Mouse (Mus musculus) hindbrain, embryonic 16.5 days (tissue): ENCODE measurements at regions not wholly inside any gene's neighbourhood (a gene's known extent, or its start where the extent isn't known, plus 50 kb on each side); places are given as distances from the start of the nearest gene placed in this dataset.
A peak's percentile ranks its signal among the peaks of the same experiment; 100 is the strongest.

ENCODE experiments used
- ATAC-seq: fragments of 200-750 bp; cut with Nextera tagmentation; 2 replicates; pipeline ENCODE4 v1.8.0; 2017; ENCODE audit warnings: moderate TSS enrichment, moderate library complexity
- H3K27ac ChIP-seq: fragments of 300-500 bp; sonication (generic); 2 replicates; pipeline ENCODE4 v1.5.1; 2014; ENCODE audit warnings: low read depth, mild to moderate bottlenecking, control low read depth, low read length, moderate library complexity
- H3K27me3 ChIP-seq: fragments of 300-500 bp; sonication (generic); replicated peaks from 2 replicates; pipeline ENCODE4 v1.6.1; 2014; ENCODE audit warnings: low read length; ENCODE audit not compliant: control insufficient read depth, insufficient read depth
- H3K36me3 ChIP-seq: fragments of 300-500 bp; sonication (generic); 2 replicates; pipeline ENCODE4 v1.6.1; 2014; ENCODE audit warnings: mild to moderate bottlenecking, low read length, moderate library complexity, mixed read lengths; ENCODE audit not compliant: control insufficient read depth, insufficient read depth
- H3K4me1 ChIP-seq: fragments of 300-500 bp; sonication (generic); 2 replicates; pipeline ENCODE4 v1.6.1; 2014; ENCODE audit warnings: low read depth, low read length; ENCODE audit not compliant: control insufficient read depth, insufficient read depth
- H3K4me2 ChIP-seq: fragments of 300-500 bp; sonication (generic); 2 replicates; pipeline ENCODE4 v1.6.1; 2014; ENCODE audit warnings: mild to moderate bottlenecking, low read length, control low read depth, moderate library complexity
- H3K4me3 ChIP-seq: fragments of 300-500 bp; sonication (generic); 2 replicates; pipeline ENCODE4 v1.5.1; 2014; ENCODE audit warnings: mild to moderate bottlenecking, low read length, control low read depth, moderate library complexity
- H3K9ac ChIP-seq: fragments of 300-500 bp; sonication (generic); 2 replicates; pipeline ENCODE4 v1.6.1; 2014; ENCODE audit warnings: low read depth, mild to moderate bottlenecking, control low read depth, low read length, moderate library complexity
- H3K9me3 ChIP-seq: fragments of 300-500 bp; sonication (generic); 2 replicates; pipeline ENCODE4 v1.6.1; 2014; ENCODE audit warnings: mild to moderate bottlenecking, low read length, moderate library complexity; ENCODE audit not compliant: control insufficient read depth
- WGBS: fragments of 180-500 bp; shearing (Covaris S2); extraction: QIAGEN DNeasy Blood & Tissue Kit; methylation state at CpG from one replicate; pipeline ENCODE4 v1.1.7; 2014; 5-methylcytosine and 5-hydroxymethylcytosine counted together

DNA sequence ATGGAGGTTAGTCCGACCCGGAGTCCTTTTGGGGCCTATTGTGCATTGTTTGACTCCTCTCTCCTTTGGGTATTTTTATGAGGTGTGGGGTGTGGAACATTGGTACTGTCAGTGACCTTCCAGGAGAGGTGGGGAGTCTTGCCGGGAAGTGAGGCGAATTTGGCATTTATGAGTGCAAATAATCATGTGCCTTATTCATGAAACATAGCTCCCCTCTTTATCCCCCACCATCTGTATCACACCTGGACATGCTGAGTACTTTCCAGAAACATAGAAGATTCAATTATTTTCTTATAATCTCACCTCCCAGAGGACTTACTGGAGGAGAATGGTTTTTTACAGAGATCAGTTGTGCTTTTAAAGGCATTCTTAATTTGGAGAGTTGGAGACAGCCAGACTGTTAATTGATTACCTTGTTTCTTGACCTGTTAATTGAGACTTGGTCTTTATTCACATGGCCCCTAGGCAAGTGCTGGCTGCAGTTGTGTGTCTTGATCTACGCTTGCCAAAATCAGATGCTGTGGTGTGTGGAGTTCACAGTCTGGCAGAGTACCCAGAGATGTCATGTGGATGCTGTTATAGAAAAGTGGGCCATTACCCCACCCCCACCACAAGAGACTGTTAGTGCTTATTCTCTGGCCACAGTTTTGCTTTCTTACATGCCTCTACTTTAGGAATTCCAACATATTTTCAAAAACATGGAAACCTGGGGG is 215.5 kb downstream of the Slc30a10 start:
- no peaks in the 10 kb centered on the region for H3K27me3 ChIP-seq
- peak; percentile 68; the same call in 1 of the 2 replicates for ATAC-seq
- H3K4me2 ChIP-seq, result no peak overlapping the region
- H3K9ac ChIP-seq, result no peak overlapping the region
- H3K27ac ChIP-seq, result no peak overlapping the region
- H3K4me1 ChIP-seq, result peaks cover 3% of the 10 kb centered on the region; the same call in 1 of the 2 replicates
- no peaks in the 10 kb centered on the region for H3K36me3 ChIP-seq
- H3K9me3 ChIP-seq, result no peaks in the 10 kb centered on the region
- H3K4me3 ChIP-seq, result no peak overlapping the region
- WGBS, result 64% methylated on average over 5 of the region's 5 CpGs

DNA sequence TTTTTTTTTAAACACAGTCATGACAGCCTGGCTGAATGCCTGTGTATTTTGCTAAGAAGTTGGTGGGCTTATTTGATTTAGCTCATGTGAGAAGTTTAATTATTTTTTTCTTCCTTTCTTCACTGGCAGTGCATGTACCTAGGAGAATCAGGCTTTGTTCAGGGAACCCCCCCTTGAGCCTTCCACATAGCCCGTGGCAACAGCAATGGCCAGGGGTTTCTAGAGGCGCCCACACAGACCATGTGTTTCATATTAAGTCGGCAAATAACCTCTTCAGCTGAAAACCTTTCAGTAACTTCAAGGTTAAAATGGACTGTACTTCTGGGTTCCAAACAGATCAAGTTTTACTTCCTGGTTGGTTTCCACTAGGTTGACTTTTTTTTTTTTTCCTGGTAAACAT is 218.3 kb downstream of the Slc30a10 start:
- Histone ChIP-seq H3K36me3 (no peaks in the 10 kb centered on the region), H3K9me3 (no peaks in the 10 kb centered on the region), H3K4me3 (no peak overlapping the region), H3K9ac (no peak overlapping the region), H3K4me1 (peaks cover 3% of the 10 kb centered on the region; the same call in 1 of the 2 replicates), H3K27ac (no peak overlapping the region), H3K4me2 (no peak overlapping the region), H3K27me3 (no peaks in the 10 kb centered on the region)
- 49% methylated on average over 3 of the region's 3 CpGs for WGBS
- no peak for ATAC-seq

DNA sequence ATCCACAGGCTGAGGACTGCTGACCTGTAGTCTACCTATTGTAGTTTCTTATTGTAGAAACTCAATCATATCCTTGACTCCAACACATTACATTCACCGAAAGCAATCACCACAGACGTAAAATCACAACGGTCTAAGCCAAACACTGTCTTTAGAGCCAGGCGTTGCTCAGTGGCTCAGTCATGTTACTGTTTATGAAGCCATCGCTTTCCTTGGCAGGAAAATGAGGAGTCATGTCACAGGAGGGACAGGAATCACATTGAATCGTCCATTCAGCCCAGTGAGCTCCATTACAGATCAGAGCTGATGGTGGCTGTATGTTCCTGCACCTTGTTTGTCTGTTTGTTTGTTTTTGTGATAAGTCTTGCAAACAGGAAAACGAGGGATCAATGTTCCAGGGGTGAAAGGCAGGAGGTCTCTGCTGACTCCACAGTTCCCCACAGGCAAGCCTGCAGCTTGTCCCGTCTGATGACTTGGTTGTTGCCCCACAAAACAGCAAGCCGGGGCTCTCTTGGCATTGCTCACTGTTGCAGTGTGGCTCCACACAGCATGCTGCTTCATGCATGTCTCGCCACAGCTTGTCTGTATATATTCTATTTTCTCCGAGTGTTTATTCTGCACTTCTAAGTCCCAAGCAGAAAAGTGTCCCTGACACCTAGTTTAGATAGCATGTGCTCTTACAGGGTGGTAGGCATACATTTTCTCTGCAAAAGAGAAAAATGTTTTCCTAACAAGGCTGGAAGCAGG is 221.2 kb downstream of the Slc30a10 start:
- H3K27ac ChIP-seq, result no peak overlapping the region
- H3K27me3 ChIP-seq, result no peaks in the 10 kb centered on the region
- WGBS, result 77% methylated on average over 11 of the region's 11 CpGs
- H3K4me2 ChIP-seq, result no peak overlapping the region
- H3K4me3 ChIP-seq, result no peak overlapping the region
- no peak for ATAC-seq
- no peak overlapping the region for H3K9ac ChIP-seq
- no peaks in the 10 kb centered on the region for H3K9me3 ChIP-seq
- H3K36me3 ChIP-seq, result no peaks in the 10 kb centered on the region
- no peaks in the 10 kb centered on the region for H3K4me1 ChIP-seq

DNA sequence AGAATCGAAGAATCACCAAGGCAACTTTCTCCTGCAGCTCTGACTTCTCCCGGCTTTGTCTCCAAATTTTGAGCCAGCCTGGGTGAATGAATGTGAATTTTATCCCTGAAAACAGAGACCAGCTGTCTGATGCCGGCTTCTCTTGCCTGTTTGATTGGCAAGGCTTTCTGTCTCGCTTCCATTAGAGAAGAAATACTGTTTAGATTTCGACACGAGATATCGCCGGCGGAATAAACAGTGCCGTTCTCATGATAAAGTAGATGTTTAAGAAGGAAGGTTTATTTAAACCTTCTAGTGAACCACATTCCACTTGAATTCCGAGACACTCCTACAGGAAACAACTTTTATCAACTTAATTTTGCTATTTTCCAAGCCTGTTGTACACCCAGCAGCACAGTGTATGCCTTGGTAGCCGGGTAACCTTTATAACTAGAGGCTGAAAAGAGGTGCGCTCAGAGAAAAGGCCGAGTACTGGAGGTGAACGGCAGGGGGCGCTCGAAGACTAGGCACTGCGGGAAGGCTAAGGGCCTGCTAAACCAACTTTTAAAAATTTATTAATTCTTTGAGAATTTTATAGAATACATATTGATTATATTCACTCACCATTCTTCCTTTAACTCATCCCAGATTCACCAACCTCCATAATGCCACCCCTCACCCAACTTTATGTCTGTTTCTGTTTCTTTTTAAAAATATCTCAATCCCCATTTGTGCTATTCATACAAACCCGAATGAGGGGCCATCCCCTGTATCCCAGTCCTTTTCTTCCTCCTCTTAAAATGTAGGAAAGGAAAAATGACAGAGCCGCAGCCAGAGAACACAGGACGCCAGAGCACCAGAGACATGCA is 227.2 kb downstream of the Slc30a10 start:
- H3K27me3 ChIP-seq, result no peaks in the 10 kb centered on the region
- 30% methylated on average over 21 of the region's 21 CpGs for WGBS
- H3K27ac ChIP-seq, result no peak overlapping the region
- no peak overlapping the region for H3K4me3 ChIP-seq
- H3K9me3 ChIP-seq, result no peaks in the 10 kb centered on the region
- no peaks in the 10 kb centered on the region for H3K4me1 ChIP-seq
- H3K4me2 ChIP-seq, result peak overlapping the region; percentile 40
- H3K9ac ChIP-seq, result no peak overlapping the region
- peak; percentile 82 for ATAC-seq
- no peaks in the 10 kb centered on the region for H3K36me3 ChIP-seq

DNA sequence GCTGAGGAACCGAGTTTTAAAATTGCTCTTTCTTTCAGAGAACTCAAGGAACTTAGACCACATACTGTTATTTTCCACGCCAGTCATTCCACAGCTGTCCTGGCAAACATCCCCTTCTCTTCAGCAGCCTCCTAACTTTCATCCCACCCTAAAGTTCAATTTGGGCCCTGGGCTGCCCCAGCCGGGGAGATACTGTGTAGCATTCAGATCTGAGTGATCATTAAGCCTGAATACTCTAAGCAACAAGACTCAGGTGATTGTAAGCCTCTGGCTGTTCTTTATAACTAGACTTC is 227.8 kb downstream of the Slc30a10 start:
- Histone ChIP-seq H3K27ac (no peak overlapping the region), H3K9ac (no peak overlapping the region), H3K36me3 (no peaks in the 10 kb centered on the region), H3K9me3 (no peaks in the 10 kb centered on the region), H3K4me1 (no peaks in the 10 kb centered on the region), H3K4me2 (no peak overlapping the region), H3K27me3 (no peaks in the 10 kb centered on the region), H3K4me3 (no peak overlapping the region)
- no peak for ATAC-seq
- 58% methylated on average over 3 of the region's 3 CpGs for WGBS

DNA sequence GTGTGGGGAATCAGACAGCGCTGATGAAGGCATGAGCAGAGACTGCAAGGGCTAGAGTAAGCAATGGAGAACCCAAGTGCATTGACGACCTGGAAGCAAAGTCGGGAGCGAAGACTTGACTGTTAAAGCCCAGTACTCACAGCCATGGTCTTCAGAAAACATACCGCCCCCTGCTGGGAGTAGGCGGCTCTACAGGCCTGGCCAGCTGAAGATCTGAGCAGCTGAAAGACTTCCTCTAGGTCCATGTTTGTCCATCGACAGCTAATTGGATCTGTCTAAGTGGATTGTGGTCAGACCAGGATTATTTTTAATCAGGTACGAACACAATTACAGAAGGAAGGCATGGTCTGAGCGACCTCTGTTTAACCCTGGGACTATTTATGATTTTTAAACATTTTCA is 230.0 kb downstream of the Slc30a10 start:
- no peak overlapping the region for H3K4me3 ChIP-seq
- 78% methylated on average over 9 of the region's 9 CpGs for WGBS
- no peak overlapping the region for H3K27ac ChIP-seq
- no peaks in the 10 kb centered on the region for H3K27me3 ChIP-seq
- H3K4me2 ChIP-seq, result no peak overlapping the region
- H3K4me1 ChIP-seq, result no peaks in the 10 kb centered on the region
- H3K9ac ChIP-seq, result no peak overlapping the region
- no peaks in the 10 kb centered on the region for H3K36me3 ChIP-seq
- no peak for ATAC-seq
- H3K9me3 ChIP-seq, result no peaks in the 10 kb centered on the region

DNA sequence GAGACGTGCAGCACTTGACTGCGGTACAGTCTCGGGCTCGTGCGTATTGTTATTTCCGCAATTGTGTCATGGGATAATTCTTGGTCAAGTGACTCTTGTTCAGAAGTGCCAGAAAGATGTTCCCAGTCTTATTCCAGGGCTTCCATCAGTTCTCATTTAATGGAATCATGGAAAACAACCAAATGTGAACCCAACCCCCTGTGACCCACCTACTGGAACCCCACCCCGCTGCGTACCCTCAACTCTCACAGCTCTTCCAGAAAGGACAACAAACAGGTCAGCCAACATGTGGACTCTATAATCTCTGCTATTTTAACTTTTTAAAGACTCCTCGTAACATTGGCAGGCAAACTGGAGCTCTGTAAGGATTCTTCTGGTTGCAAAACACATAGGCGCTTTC is 233.9 kb downstream of the Slc30a10 start:
- no peak overlapping the region for H3K9ac ChIP-seq
- WGBS, result 88% methylated on average over 10 of the region's 10 CpGs
- no peaks in the 10 kb centered on the region for H3K9me3 ChIP-seq
- H3K27me3 ChIP-seq, result no peaks in the 10 kb centered on the region
- no peak for ATAC-seq
- no peak overlapping the region for H3K27ac ChIP-seq
- no peak overlapping the region for H3K4me3 ChIP-seq
- no peaks in the 10 kb centered on the region for H3K36me3 ChIP-seq
- no peak overlapping the region for H3K4me2 ChIP-seq
- no peaks in the 10 kb centered on the region for H3K4me1 ChIP-seq

DNA sequence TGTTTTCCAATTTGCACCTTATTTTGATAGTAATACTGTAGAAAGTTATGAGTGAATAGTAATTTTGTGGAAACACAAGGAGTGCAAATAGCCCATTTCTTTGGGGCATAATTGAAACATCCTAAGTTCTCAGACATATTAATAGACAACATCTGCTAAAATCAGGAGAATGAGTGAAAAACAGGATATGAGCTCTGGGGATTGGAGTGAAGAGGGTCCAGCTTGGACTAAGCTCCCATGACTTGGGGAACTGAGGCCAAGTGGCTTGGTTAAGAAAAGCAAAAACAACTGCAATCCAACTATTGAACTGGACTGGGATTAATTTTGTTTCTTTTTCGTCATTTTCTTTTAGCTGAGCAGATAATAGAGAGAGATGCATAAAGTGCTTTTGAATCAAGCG is 240.7 kb downstream of the Slc30a10 start:
- no peak for ATAC-seq
- Histone ChIP-seq H3K4me2 (no peak overlapping the region), H3K4me3 (no peak overlapping the region), H3K9me3 (no peaks in the 10 kb centered on the region), H3K9ac (no peak overlapping the region), H3K27ac (no peak overlapping the region), H3K27me3 (no peaks in the 10 kb centered on the region), H3K36me3 (no peaks in the 10 kb centered on the region), H3K4me1 (no peaks in the 10 kb centered on the region)
- WGBS, result 84% methylated on average over 2 of the region's 2 CpGs

DNA sequence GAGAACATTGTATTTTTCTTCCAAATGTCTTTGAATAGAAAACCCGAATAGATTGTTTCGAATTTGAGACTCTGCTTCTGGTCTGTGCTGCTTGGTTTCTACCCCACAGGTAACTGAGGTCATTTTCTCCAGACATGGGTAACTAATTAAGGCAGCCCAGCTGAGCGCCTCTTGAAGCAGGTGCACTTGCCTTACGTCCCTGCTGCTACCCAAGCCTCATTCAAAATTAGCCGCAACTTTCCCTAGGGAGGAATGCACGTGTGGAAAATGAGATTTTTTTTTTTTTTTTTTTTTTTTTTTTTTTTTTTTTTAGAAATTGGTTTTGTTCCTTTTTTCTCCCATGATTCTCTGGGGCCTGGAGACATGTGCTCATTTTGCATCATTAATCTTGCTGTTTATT is 245.1 kb downstream of the Slc30a10 start:
- Histone ChIP-seq H3K27me3 (no peaks in the 10 kb centered on the region), H3K9me3 (no peaks in the 10 kb centered on the region), H3K4me3 (no peak overlapping the region), H3K36me3 (no peaks in the 10 kb centered on the region), H3K27ac (no peak overlapping the region), H3K4me2 (no peak overlapping the region), H3K9ac (no peak overlapping the region), H3K4me1 (no peaks in the 10 kb centered on the region)
- WGBS, result 50% methylated on average over 6 of the region's 6 CpGs
- ATAC-seq, result no peak
